Mouse (Mus musculus) hindbrain, embryonic 12.5 days (tissue): Measurements from ENCODE around the gene Fank1. TPM values are rescaled to one million over a fixed set of nuclear protein-coding genes. Genes with fewer than 3 reads are reported as not detected.

Experiments
- ATAC-seq: fragments of 200-750 bp; cut with Nextera tagmentation; 2 replicates; pipeline ENCODE4 v1.8.0; 2017; ENCODE audit warnings: moderate TSS enrichment; ENCODE audit not compliant: low FRiP score
- H3K27ac ChIP-seq: fragments of 300-500 bp; sonication (generic); 2 replicates; pipeline ENCODE4 v1.5.1; 2016; ENCODE audit warnings: mild to moderate bottlenecking
- H3K27me3 ChIP-seq: fragments of 300-500 bp; sonication (generic); 2 replicates; pipeline ENCODE4 v1.6.1; 2016; ENCODE audit warnings: mild to moderate bottlenecking
- H3K36me3 ChIP-seq: fragments of 300-500 bp; sonication (generic); 2 replicates; pipeline ENCODE4 v1.6.1; 2016; ENCODE audit warnings: mild to moderate bottlenecking
- H3K4me1 ChIP-seq: fragments of 300-500 bp; sonication (generic); 2 replicates; pipeline ENCODE4 v1.6.1; 2016
- H3K4me2 ChIP-seq: fragments of 300-500 bp; sonication (generic); replicated peaks from 2 replicates; pipeline ENCODE4 v1.6.1; 2016; ENCODE audit warnings: mild to moderate bottlenecking
- H3K4me3 ChIP-seq: fragments of 300-500 bp; sonication (generic); 2 replicates; pipeline ENCODE4 v1.5.1; 2016; ENCODE audit warnings: mild to moderate bottlenecking
- H3K9ac ChIP-seq: fragments of 300-500 bp; sonication (generic); 2 replicates; pipeline ENCODE4 v1.6.1; 2016; ENCODE audit warnings: mild to moderate bottlenecking, moderate library complexity
- H3K9me3 ChIP-seq: fragments of 300-500 bp; sonication (generic); replicated peaks from 2 replicates; pipeline ENCODE4 v1.6.1; 2016; ENCODE audit warnings: mild to moderate bottlenecking
- WGBS: fragments of 180-500 bp; shearing (Covaris S2); methylation state at CpG from one replicate; pipeline ENCODE4 v1.1.7; 2016; 5-methylcytosine and 5-hydroxymethylcytosine counted together
- polyA plus RNA-seq: library from polyadenylated mRNA; unstranded; fragments of >200 nt; fragmentation: Nextera tagmentation; extraction: Ambion mirVana; gene quantifications from 2 replicates; pipeline ENCODE4 v1.2.1, GENCODE M21; 2016

Gene Fank1
- polyA plus RNA-seq, 1 experiment from 2014 or later: 2.4 TPM

DNA sequence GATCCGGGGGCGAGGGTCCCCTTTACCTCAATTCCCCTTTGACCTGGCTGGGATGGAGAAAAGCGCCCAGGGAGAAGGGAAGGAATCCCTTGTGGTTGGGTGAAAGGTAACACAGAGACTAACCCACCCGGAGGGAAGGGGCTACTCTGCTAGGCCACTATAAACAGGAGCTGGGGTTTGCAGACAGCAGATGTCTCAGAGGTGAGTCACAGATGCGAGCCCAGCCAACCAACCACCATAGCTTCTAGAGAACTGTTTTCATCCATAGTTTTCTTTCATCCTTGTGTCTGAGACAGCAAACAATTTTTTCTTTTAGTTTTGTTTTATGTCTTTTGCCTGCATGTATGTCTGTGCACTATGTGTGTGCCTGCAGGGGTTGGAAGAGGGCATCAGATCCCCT lies 23.3 kb downstream of the Fank1 start:
- Histone ChIP-seq H3K4me1 (no peaks in the 10 kb centered on the region), H3K27ac (no peak overlapping the region), H3K36me3 (no peaks in the 10 kb centered on the region), H3K4me2 (no peak overlapping the region), H3K9ac (no peak overlapping the region), H3K9me3 (no peaks in the 10 kb centered on the region), H3K27me3 (no peaks in the 10 kb centered on the region), H3K4me3 (no peak overlapping the region)
- WGBS: 78% methylated on average over 5 of the region's 5 CpGs
- no peak for ATAC-seq

DNA sequence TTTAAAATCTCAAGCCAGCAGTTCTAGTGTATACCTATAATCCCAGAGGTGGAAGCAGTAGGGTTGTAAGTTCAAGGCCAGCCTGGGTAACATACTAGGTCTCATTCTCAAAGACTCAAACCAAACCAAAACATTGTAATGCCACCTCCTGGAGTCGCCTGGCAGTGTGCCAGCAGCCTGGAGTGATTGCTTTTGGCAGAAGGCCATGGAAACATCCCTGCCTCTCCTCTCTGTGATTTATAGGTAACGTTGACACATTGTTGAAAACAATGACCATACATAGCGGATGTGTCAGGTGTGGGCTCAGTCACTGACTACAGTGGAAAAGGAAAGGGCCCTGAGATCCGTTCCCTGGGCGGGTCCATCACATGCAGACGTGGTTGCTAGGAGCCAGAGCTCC lies 25.2 kb downstream of the Fank1 start:
- no peaks in the 10 kb centered on the region for H3K4me1 ChIP-seq
- no peaks in the 10 kb centered on the region for H3K36me3 ChIP-seq
- WGBS: 69% methylated on average over 6 of the region's 6 CpGs
- H3K9me3 ChIP-seq: no peaks in the 10 kb centered on the region
- H3K9ac ChIP-seq: no peak overlapping the region
- H3K27ac ChIP-seq: no peak overlapping the region
- H3K4me3 ChIP-seq: no peak overlapping the region
- H3K4me2 ChIP-seq: no peak overlapping the region
- ATAC-seq: no peak
- no peaks in the 10 kb centered on the region for H3K27me3 ChIP-seq

DNA sequence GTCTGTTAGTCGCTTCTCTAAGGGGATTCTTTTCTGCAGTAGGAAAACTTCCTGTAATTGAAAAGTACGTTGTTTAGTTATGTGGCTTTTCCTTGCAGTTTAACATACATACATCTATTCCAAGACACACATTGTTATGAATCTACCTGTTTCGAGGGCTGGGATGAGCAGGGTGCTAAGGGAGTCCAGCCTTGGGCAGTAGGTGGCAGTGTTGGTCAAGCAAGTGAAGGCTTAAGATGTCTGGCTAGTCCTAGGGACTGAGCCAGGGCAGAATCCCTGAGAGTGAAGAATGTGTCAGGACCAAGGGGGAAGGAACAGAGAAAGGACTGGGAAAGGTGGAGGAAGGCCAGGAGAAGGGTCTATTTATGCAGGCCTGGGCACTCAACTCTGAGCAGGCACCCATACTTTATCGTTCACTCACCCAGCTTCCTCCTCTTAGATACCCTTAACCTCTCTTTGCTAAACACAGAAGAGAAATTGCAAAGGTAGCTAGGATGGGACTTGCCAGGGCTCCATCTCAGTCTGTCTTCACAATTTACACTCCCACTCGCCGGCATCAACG lies 29.0 kb downstream of the Fank1 start:
- H3K9ac ChIP-seq: no peak overlapping the region
- no peak overlapping the region for H3K27ac ChIP-seq
- no peak overlapping the region for H3K4me3 ChIP-seq
- 50% methylated on average over 7 of the region's 7 CpGs for WGBS
- no peaks in the 10 kb centered on the region for H3K36me3 ChIP-seq
- no peaks in the 10 kb centered on the region for H3K4me1 ChIP-seq
- ATAC-seq: peak; percentile 48; the same call in 1 of the 2 replicates
- H3K4me2 ChIP-seq: no peak overlapping the region
- no peaks in the 10 kb centered on the region for H3K27me3 ChIP-seq
- no peaks in the 10 kb centered on the region for H3K9me3 ChIP-seq

DNA sequence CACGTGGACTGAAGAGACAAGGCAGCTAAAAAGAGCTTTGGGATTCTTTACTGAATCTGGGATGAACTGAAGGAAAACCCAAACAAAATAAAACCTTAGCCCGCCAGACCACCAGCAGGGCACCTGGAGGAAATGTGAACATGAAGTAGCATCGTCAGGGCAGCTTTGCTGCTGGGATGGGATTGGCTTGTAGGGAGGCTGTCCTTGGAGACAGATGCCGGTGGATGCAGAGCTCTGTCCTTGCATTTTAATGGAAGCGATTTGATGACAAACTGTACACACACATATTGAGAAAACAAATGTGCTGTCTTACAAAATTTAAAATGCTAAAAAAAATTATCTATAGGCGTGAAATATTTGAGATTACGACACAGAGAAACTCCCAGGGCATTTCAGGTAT lies 36.3 kb downstream of the Fank1 start:
- Histone ChIP-seq H3K36me3 (no peaks in the 10 kb centered on the region), H3K4me3 (no peak overlapping the region), H3K9ac (no peak overlapping the region), H3K27me3 (no peaks in the 10 kb centered on the region), H3K27ac (no peak overlapping the region), H3K9me3 (no peaks in the 10 kb centered on the region), H3K4me2 (no peak overlapping the region), H3K4me1 (no peaks in the 10 kb centered on the region)
- 81% methylated on average over 7 of the region's 7 CpGs for WGBS
- ATAC-seq: no peak

DNA sequence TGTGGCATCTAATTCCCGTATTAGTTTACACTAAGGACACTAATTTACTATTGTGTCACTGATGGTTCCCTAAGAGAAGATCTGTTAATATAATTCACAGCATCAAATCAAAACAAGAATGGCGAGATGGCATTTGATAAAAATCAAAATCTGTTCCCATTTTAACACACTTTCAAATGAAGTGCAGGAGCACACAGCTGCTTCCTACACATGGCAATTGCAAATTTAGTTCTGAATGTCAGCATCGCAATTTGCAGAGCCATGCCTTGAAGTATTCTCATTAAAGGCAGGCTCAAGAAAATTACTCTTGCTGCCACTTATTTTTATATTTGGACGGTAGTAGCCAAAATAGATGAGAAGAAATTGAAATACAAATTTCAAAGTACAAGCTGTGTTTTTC lies 36.7 kb downstream of the Fank1 start:
- Histone ChIP-seq H3K36me3 (no peaks in the 10 kb centered on the region), H3K4me2 (no peak overlapping the region), H3K27ac (no peak overlapping the region), H3K9ac (no peak overlapping the region), H3K9me3 (no peaks in the 10 kb centered on the region), H3K4me3 (no peak overlapping the region), H3K27me3 (no peaks in the 10 kb centered on the region), H3K4me1 (no peaks in the 10 kb centered on the region)
- 81% methylated on average over 4 of the region's 4 CpGs for WGBS
- ATAC-seq: no peak

DNA sequence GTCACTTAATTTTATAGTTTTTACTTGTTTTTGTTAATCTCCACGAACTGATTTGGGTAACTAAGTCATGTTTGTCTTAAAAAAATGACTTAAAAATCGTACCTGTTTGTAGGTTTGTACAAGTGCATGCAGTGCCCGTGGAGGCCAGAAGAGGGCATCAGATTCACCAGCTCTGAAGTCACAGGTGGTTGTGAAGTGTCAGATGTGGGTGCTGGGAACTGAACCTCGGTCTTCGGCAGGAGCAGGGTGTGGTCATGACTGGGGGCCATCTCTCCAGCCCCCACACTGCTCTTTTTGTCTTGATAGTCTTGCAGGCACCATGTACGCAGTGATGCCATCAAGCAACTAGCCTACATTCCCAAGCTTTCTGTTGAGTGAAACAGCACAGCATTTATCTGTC lies 47.1 kb downstream of the Fank1 start:
- H3K27ac ChIP-seq: no peak overlapping the region
- H3K9me3 ChIP-seq: 0 out of 2 replicates have a peak, but pooled peaks cover 6% of the 10 kb centered on the region
- no peak for ATAC-seq
- no peaks in the 10 kb centered on the region for H3K27me3 ChIP-seq
- 92% methylated on average over 6 of the region's 6 CpGs for WGBS
- H3K4me1 ChIP-seq: no peaks in the 10 kb centered on the region; the same call in 1 of the 2 replicates
- H3K36me3 ChIP-seq: no peaks in the 10 kb centered on the region
- H3K9ac ChIP-seq: no peak overlapping the region
- no peak overlapping the region for H3K4me3 ChIP-seq
- no peak overlapping the region for H3K4me2 ChIP-seq

DNA sequence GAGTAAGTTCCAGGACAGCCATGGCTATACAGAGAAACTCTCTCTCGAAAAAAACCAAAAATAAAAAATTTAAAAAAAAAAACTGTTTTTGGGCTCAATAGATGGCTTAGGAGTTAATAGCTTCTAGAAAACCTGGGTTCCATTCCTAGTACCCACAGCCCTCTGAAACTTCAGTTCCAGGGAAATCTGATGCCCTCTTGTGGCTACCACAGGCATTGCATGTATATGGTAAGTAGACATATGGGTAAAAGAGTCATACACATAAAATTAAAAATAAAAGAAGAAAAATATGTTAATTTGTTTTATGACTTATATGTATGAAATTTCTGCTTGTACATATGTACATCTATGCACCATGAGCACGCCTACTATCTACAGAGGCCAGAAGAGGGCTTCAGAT lies 47.9 kb downstream of the Fank1 start:
- no peak overlapping the region for H3K4me3 ChIP-seq
- 89% methylated on average over 2 of the region's 2 CpGs for WGBS
- H3K4me1 ChIP-seq: no peaks in the 10 kb centered on the region; the same call in 1 of the 2 replicates

DNA sequence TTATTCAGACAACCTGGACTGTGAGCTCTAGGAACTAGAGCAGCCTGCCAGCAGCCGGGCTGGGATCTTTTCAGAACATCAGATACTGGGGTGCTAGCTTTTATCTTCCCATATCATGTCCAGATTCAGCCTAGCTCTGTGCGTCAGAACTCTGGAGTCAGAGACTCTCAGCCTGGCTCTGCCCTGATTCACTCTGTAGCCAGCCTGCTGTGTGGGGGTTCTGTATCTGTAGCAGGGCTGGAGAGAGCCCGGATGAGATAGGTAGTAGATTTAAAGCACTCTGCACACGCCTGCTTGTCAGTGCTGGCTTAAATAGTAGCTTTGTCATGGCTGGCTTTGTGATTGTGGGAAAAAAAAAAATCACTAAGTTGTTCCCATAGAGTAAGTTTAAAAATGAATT lies 51.9 kb downstream of the Fank1 start:
- H3K36me3 ChIP-seq: no peaks in the 10 kb centered on the region
- no peak overlapping the region for H3K9ac ChIP-seq
- ATAC-seq: no peak
- 64% methylated on average over 4 of the region's 4 CpGs for WGBS
- H3K4me2 ChIP-seq: no peak overlapping the region
- H3K27me3 ChIP-seq: no peaks in the 10 kb centered on the region
- no peaks in the 10 kb centered on the region for H3K9me3 ChIP-seq
- H3K4me3 ChIP-seq: no peak overlapping the region
- H3K4me1 ChIP-seq: no peaks in the 10 kb centered on the region; the same call in 1 of the 2 replicates
- no peak overlapping the region for H3K27ac ChIP-seq

More for the DNA sequence above, 47.9 kb downstream of the Fank1 start:
- no peaks in the 10 kb centered on the region for H3K27me3 ChIP-seq
- no peak overlapping the region for H3K4me2 ChIP-seq
- H3K27ac ChIP-seq: no peak overlapping the region
- H3K9me3 ChIP-seq: 0 out of 2 replicates have a peak, but pooled peaks cover 6% of the 10 kb centered on the region
- no peaks in the 10 kb centered on the region for H3K36me3 ChIP-seq
- H3K9ac ChIP-seq: no peak overlapping the region
- ATAC-seq: no peak

DNA sequence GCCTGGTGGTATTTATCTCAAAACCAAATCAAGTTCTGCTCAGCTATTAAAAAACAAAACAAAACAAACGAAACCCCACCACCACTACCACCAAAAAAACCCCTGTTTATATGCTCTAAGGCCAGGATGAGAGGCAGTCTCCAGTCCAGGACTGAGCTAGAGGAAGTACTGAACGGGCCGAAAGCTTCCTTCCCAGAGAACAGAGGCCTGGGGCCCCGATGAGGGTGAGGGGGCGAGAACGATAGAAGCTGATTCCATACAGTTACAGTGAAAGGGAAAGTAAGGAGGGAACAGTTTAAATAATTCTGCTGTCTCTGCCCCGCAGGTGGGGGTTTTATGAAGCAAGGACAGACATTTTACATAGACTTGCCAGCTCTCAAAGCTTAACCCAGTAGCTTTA lies 52.9 kb downstream of the Fank1 start:
- 82% methylated on average over 7 of the region's 7 CpGs for WGBS
- Histone ChIP-seq H3K36me3 (no peaks in the 10 kb centered on the region), H3K4me2 (no peak overlapping the region), H3K4me1 (no peaks in the 10 kb centered on the region; the same call in 1 of the 2 replicates), H3K4me3 (no peak overlapping the region), H3K9me3 (no peaks in the 10 kb centered on the region), H3K27me3 (no peaks in the 10 kb centered on the region), H3K9ac (no peak overlapping the region), H3K27ac (no peak overlapping the region)
- ATAC-seq: no peak

DNA sequence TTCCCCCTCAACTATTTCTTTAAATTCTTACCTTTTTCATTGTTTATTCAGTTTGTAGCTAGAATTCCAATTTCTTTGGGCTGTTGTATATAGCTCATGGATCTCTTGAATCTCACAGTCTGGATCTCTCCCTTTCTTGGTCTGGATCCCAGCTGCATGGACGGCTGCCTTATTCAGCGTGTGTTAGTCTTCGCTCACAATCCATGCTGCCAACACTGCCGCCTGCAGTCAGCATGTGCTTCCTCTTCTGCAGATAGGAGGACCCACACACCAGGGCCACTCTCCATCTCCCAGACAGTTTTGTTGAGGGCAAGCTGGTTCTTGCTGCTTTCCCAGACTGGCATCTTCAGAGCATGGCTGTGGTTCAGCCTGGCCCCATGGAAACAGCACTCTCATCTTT lies 62.9 kb downstream of the Fank1 start:
- WGBS: 84% methylated on average over 4 of the region's 4 CpGs

DNA sequence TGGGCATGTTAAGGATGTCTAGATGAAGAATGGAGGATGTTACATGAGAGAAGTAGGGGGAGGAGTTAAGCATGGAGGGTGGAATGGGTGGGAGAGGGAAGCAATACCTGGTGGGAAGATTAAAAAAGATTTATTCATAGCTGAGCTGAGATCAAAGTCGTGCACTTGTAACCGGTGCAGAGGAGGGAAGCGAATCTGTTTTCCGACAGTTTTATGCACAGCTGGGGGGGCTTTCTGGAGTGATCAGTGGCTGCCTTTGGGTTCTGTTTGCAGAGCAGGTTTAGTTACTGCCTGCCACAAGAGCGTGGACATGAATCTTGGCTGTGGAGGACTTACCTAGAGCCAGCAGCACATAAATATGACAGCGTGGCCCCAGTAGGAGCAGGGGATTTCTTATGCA lies 65.4 kb downstream of the Fank1 start:
- Histone ChIP-seq H3K27ac (no peak overlapping the region), H3K4me2 (no peak overlapping the region), H3K36me3 (no peaks in the 10 kb centered on the region), H3K9ac (no peak overlapping the region), H3K4me1 (no peaks in the 10 kb centered on the region), H3K4me3 (no peak overlapping the region), H3K9me3 (no peaks in the 10 kb centered on the region), H3K27me3 (no peaks in the 10 kb centered on the region)
- no peak for ATAC-seq
- WGBS: 71% methylated on average over 6 of the region's 6 CpGs

More for the DNA sequence above, 62.9 kb downstream of the Fank1 start:
- Histone ChIP-seq H3K4me1 (no peaks in the 10 kb centered on the region), H3K27ac (no peak overlapping the region), H3K4me3 (no peak overlapping the region), H3K27me3 (no peaks in the 10 kb centered on the region), H3K36me3 (no peaks in the 10 kb centered on the region), H3K9me3 (no peaks in the 10 kb centered on the region), H3K4me2 (no peak overlapping the region), H3K9ac (no peak overlapping the region)
- ATAC-seq: no peak

DNA sequence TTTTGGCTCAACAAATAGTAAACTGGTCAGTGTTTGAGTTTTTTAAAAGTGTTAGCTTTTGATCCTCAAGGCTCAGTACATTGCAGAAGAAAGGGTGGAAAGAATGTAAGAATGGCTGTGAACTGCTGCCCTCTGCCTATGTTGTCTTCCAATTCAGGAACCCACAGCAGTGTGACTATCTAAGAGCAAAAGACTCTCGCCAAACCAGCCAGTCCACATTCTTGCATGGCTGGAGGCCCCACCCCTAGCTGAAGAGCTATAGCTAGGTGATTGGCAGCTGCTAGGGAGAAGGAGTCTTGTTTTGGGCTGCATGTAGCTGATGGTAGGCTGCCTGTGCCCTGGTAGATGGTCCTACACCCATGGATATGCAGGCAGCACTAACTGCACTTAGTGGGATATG lies 70.5 kb downstream of the Fank1 start:
- no peaks in the 10 kb centered on the region for H3K4me1 ChIP-seq
- no peak overlapping the region for H3K9ac ChIP-seq
- no peaks in the 10 kb centered on the region for H3K9me3 ChIP-seq
- H3K27ac ChIP-seq: no peak overlapping the region
- 24% methylated on average over 1 of the region's 1 CpGs for WGBS
- H3K4me3 ChIP-seq: no peak overlapping the region
- no peaks in the 10 kb centered on the region for H3K36me3 ChIP-seq
- ATAC-seq: no peak
- no peaks in the 10 kb centered on the region for H3K27me3 ChIP-seq
- no peak overlapping the region for H3K4me2 ChIP-seq

DNA sequence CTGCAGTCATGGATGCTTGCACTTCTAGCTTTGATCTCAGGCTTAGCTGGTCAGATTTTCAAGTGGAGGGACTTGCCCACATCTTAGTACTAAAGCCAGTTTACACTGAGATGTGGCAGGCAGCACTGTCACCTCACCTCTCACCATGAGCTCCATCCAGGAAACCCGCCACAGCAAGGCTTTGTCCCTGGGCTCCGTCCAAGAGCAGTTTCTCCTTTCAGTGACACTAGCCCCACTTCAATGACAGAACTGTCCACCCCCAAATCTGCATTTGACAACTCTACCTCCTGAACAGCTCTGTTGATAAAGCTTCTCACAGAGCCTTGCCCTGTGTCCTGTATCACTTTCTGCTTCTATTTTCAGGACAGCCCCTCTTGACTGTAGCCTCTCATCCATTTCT lies 71.5 kb downstream of the Fank1 start:
- Histone ChIP-seq H3K4me2 (no peak overlapping the region), H3K9ac (no peak overlapping the region), H3K4me3 (no peak overlapping the region), H3K9me3 (no peaks in the 10 kb centered on the region), H3K27ac (no peak overlapping the region), H3K27me3 (no peaks in the 10 kb centered on the region), H3K4me1 (no peaks in the 10 kb centered on the region), H3K36me3 (no peaks in the 10 kb centered on the region)
- 89% methylated on average over 2 of the region's 2 CpGs for WGBS
- ATAC-seq: no peak
